Mouse (Mus musculus) granulocyte monocyte progenitor cell, adult 5-6 weeks (primary cell): ENCODE results near the gene Clcnkb. TPM values are rescaled to one million over a fixed set of nuclear protein-coding genes. Genes with fewer than 3 reads are reported as not detected.

Source experiments
- ATAC-seq: replicated peaks from 2 replicates; pipeline ENCODE4 v1.8.0; 2016; ENCODE audit warnings: mild to moderate bottlenecking, moderate TSS enrichment, inconsistent platforms; ENCODE audit not compliant: poor library complexity, severe bottlenecking
- total RNA-seq, 2 experiments: library from RNA; stranded (forward) in 1 of 2; stranded (reverse) in 1 of 2; fragments of 200-712, 200-1000 nt in 1 of 2; fragments of >200 nt in 1 of 2; fragmentation: Nextera tagmentation in 1 of 2; gene quantifications; 2 replicates each; pipeline ENCODE4 v1.2.3; 2014 to 2017

Clcnkb gene
- total RNA-seq, 2 experiments from 2014 or later = not detected

DNA sequence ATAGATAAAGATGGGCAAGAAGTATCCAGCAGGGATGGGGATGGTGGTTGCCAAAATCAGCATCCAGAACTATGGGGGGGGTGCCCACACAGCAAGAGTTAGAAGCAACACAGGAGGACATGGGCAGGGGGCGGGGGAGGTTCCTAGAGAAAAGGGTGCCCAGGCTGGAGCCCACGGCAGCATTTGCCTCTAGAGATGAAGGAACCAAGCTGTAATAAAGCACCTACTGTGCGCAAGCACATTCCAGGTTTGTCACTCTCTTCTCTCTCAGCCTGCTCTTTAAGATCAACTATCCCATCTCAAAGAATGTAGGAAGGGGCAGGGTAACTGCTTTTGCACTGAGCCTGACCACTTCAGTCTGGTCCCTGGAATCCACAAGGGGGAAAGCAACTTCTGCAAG lies 7.2 kb downstream of the Clcnkb start:
- ATAC-seq = no peak

DNA sequence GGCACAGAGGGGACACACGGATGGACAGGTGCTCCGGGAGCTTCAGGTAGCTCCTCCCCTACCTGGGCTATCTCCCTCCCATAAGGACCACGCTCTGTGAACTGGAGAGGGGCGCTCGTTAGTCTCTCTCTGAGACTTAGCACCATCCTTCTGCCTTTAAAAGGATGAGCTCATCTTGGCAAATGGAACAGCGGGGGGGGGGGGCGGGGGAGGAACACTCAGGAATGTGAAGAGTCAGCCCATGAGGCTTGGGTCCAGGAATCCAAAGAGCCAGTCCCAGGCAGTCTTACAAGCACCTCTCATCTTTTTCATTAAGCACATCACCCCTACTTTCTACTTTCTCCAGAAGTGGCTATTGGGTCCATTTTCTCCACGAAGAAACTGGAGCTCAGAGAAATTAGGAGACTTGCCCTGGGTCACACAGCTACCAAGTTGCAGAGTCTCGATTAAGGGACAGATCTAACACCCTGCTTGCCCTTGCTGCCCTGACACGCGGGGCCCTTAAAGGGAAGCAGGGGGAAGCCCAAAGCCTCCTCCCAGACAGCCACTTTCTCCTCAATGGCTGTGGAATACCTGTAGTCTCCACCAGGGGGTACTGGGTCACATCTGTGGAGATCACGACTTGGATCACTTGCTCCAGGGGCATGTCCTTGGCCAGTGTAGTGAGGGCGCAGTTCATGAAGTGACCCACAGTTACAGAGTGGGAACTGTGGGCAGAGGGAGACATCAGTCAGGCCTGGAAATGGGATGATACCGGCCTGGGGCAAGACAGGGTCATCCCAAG lies 9.1 kb downstream of the Clcnkb start:
- peak; percentile 71 for ATAC-seq

DNA sequence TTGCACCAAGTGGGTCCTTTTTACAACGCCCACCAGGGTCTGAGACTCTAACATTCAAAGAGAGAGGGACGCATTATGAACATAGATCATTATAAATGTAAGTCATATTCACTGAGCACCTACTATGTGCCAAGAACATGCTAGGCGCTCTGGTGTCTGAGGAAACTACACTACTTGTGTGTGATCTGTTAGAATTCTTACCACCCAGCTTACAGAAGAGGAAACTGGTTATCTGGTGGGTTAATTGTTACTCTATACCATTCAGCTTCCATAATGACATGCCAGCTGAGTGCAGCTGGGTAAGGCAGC lies 10.5 kb downstream of the Clcnkb start:
- ATAC-seq = no peak

DNA sequence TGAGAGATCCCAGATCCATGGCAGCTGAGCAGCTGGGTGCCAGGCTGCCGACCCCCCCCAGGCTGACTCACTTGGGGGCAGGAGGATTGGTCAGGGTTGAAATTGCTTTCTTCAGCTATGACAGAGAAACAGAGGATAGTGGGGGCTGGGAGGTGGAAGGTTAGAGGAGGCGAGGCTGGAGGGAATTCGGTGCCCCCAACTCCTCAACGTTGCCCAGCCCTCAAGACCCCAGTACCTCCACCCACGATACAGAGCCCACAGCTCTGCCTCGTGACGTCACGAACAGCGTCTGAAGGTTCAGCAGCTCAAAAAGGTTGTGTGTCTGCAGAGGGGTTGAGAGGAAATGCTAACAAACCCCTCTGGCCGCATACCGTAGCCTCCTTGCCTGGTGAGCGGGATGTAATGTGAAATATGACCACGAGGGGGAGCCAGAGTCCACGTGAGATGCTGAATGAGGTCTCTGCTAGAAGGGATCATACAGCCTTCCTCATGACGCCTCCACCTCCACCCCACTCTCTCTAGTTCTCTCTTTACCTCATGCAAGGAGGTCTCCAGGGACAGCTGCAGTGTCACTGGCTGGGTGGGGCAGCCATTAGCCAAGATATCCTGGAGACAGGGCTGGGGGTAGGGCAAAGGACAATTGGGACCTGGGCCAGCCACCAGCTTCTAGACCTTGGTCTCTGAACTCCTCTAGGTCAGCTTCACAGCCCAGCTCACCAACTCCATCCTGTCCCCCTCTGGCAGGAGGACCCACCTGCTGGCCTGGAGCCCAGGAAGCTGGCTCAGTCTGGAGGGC lies 11.1 kb downstream of the Clcnkb start:
- peak; percentile 86 for ATAC-seq

DNA sequence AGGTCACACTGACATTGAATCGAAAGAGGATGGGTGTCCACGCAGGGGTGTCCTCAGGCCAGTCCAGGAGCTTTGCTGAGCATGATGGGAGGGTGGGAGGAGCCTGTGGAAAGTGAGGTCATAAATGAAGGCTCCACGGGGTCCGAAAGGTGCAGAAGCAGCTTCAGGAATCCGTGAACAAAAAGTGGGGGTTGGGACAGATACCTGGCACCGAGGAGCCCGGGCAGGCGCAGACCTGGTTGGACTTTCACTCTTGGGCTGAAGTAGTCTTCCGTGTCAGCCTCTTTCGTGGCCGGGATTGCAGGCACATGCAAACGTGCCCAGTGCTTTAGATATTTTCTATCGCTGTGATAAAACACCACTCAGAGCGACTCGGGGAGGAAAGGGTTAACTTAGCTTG lies 15.6 kb downstream of the Clcnkb start:
- ATAC-seq = no peak

DNA sequence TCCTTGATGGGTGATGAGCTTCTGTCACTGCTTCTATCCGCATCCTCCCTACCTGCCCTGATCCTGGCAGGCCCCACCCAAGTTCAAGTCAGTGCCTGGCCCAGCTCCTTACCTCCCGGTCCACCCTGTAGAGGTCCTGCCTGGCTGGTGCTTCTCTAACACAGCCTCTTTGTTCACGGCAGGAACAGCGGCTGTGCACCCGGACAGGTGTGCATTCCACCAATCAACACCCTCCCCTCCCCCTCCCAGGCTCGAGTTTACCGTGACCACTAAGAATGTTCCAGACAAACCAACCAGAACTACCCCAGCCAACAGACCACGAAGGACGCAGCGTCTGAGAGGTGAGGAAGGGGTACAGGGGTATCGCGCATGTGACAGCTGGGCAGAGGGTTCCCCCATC lies 17.3 kb downstream of the Clcnkb start, which contains the start of gene Clcnka:
Clcnka (minus strand) TSS at position 180 of the 400 bp plus-strand sequence.
- ATAC-seq = no peak

DNA sequence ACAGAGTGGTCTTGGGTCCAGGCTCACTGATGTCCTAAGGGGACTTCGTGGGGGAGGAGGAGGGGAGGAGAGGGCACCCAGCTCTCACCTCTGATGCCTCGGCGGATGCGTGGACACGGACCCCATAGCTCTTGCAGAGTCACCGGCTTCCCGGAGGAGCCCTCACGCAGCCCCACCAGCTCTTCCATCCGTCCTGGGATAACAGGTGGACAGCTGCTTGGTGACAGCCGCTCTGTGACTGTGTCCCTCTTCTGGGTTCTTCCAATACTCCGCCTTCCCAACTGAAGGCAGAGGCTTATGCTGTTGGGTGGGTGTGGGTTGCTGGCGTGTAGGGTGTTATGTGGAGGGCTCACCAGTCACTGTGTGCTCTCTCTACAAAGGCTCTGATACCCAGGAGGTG lies 18.0 kb downstream of the Clcnkb start:
- ATAC-seq = no peak

DNA sequence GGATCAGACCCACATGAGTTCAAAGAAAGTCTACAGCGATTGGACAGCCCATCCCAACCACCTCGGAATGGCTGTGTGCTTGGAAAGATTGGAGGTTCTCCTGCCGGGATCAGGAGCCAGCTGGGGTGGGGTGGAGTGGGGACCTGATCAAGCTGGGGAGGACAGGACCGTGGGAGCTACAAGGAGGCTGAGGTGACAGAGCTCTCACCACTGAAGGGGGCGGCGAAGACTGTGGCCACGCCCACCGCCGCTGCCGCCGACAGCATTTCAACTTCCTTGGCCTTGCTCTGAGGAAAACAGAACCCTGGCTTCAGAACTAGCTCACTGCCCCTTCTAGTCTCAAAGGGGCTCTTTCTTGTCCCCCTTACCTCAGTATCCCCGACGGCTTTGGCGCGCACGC lies 21.1 kb downstream of the Clcnkb start:
- ATAC-seq = peak; percentile 61

DNA sequence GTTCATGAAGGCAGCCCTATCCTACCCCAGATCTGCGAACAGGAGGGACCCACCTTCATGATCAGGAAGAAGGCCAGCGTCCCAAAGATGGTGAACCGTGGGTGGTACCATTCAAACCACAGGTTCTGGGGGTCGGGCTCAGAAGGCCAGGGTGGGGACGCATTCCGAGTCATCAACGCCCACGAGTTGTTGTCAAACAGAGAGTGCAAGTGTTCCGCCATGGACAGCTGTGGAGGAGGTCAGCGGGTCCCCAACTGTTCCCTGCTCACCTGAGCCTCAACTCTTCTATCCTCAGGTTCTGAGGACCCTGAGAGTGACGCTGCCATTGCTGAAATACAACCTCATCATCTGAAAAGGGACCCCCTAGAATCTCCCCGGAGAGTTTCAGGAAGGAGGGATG lies 24.5 kb downstream of the Clcnkb start:
- ATAC-seq = no peak

DNA sequence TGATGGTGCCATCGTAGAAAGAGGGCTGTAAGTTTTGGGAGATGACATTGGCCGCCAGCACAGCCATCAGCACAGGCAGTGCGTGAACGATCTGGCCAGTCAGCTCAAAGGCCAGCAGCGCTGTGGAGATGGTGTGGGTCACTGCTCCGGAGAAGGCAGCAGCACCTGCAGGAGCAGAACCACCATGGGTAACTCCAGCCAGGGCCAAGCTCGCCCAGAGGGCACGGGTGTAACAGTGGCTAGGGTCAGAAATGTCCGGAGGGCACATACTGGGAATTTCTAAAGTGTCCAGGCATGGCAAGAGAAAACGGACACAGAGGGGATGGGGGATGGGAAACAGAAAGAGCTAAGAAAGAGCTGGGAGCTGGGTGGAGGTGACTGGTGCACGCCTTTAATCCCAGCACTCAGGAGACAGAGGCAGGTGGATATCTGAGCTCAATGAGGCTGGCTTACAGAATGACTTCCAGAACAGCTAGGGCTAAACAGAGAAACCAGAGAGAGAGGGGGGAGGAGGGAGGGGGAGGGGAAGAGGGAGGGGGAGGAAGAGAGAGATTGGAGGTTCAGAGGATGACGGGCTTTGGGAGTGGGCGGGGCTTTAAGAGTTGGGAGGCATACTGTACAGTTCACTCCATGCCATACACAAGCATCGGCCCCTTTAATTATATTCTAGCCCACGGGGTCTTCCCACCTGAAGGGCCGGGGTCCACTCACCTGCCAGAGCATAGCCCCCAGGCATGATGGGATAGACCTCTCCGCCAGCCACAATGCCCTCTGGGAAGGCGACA lies 26.3 kb downstream of the Clcnkb start:
- ATAC-seq = no peak

DNA sequence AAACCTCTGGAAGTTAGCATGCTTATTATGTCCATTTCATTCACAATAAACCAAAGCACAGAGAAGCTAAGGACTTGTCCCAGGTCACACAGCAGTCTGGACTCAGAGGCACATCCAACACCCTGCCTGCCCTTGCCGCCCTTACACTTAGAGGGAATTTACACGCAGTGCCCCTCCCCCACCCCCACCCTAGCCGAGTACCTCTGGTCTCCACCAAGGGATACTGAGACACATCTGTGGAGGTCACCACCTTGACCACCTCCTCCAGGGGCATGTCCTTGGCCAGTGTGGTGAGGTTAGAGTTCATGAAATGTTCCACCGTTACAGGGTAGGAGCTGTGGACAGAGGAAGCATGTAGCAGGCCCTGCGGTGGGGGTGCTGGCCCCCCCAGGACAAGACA lies 27.9 kb downstream of the Clcnkb start:
- no peak for ATAC-seq

DNA sequence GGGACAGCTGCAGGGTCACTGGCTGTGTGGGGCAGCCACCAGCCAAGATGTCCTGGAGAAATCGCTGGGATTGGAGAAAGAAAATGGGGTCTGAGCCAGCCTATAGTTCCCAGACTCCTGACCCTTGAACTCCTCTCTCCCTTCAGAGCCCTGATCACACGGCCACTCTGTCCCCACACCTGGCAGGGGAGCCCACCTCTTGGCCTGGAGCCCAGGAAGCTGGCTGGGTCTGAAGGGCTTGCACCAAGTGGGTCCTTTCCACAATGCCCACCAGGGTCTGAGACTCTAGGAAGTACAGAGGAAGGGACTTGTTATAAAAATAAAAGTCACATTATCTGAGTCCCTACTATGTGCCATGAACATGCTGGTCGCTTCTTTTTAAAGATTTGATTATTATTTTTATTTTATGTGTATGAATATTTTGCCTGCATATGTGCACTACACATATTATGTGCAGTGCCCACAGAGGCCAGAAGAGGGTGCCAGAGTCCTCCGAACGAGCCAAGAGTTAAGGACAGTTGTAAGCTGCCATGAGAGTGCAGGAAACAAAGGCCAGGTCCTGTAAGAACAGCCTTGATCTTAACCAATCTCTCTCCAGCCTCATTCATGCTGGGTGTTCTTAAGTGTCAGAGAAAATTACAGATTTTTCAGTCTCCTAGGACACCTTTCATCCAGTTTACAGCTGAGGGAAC lies 28.6 kb downstream of the Clcnkb start:
- ATAC-seq = peak; percentile 73

DNA sequence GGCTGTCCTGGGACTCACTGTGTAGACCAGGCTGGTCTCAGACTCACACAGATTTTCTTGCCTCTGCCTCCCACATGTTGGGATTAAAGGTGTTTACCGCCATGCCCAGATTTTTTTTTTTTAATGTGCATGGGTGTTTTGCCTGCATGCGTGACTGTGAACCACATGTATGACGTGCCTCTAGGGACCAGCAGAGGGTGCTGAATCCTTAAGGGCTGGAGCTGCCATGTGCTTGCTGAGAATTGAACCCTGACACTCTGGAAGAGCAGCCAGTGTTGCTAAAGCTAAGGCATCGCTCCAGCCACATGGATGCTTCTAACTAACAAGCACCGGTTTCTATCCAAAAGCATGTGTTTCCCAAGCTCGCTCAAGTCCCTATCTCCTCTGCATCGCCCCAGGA lies 29.7 kb downstream of the Clcnkb start:
- ATAC-seq = no peak

DNA sequence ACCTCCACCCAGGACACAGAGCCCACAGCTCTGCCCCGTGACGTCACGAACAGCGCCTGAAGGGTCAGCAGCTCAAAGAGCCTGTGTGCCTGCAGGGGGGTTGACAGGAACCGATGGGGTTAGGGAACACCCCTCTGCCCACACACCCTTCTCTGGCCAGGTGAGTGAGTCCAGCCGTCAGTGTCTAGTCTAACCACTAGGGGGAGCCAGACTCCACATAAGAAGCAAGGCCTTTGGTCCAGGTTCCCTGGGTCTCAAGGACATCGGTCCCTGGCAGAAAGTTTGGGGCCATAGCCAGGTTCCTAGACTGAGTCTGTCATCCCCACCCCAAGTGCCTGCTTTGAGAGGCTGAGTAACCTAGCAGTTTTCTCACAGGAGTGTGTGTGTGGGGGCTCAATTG lies 30.5 kb downstream of the Clcnkb start:
- ATAC-seq = peak; percentile 58

DNA sequence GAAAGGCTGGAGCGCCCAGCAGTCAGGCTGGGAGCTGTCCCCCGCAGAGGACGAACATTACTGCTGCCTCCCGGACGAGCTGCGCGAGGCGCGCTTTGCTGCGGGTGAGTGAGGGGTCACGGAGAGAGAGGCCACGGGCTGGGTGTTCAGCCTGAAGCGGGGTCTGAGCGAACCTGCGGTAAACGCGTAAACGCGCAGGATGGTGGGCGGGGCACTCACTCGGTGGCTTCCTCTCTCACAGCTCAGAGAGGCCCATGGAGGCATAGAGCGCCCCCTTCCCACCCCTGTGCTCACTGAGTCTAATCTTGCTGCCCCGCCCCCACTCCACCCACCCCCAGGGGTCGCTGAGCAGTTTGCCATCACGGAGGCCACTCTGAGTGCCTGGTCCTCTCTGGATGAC lies 33.4 kb downstream of the Clcnkb start:
- ATAC-seq = peak; percentile 50

DNA sequence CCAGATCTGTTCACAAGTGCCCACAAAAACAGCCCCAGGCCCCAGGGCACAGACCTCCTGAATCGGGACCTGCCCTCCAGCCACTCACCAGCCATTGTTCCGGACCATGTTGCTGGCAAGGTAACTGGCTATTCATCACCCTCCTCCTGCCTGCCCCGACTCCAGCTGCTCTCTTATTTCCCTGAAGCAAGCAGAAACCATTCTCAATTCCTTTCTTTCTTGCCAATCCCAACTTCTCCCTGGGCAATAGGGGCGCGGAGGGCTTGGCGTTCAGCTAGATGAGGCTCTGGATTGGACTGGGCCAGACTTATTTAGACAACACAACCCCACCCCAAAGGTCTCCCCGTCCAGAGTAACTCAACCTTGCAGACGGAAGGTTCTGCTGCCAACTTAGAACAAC lies 36.1 kb downstream of the Clcnkb start:
- no peak for ATAC-seq

DNA sequence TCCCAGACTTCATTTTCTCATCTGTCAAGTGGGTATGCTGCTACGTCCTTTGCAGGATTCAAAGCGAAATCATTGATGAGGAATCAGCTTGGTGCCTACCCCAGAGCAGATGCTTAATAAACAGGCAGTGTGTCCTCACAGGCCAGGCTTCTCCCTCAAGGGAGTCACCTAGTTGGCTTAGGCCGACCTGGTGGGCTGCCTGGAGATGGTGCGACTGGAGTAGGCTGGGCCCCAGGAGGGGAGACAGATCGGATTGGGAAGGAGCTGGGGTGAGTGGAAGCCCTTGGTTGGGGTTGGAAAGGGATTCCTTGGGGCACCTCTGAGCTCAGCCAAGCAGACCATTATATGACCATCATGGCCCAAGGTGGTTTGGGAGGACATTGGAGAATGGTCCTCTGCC lies 43.4 kb downstream of the Clcnkb start:
- ATAC-seq = no peak

DNA sequence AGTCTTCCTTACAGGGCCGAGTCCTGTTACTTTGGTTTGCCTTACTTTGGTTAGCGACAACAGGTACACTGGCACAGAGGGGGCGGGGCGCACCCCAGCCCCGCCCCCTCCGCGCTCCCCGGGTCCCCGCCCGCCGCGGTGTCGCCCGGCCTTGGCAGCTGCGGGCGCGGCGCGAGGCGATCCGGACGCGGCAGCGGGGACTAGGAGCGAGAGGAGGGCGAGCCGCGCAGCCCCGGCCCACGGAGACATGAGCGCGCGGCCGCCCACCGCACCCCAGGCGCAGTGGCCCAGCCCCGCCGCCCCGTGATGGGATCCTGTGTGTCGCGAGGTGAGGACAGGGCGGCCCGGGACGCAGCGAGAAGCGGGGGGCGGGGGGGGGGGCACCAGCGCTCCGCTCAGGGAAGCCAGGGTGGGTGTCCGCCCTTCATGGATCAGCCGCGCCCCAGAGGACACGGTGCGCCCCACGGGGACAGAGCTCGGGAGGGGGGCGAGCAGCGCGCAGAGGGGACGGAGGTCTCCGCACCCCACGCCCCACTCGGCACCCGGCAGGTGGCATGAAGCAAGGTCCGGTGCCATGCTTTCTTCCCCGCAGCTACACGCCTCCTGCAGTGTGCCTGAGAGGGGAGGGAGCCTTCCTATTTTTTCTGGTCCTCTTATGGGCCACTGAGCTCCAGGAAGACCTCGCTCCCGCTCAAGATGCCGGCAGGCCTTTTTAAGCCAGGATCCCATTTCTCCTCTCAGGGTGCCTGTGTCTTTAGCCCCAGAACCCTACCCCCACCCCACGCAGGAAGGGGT lies 47.6 kb downstream of the Clcnkb start, which contains the start of gene Fam131c:
Fam131c (plus strand) TSS at position 224 of the 795 bp plus-strand sequence.
- ATAC-seq = peak; percentile 21; the same call in 1 of the 2 replicates

DNA sequence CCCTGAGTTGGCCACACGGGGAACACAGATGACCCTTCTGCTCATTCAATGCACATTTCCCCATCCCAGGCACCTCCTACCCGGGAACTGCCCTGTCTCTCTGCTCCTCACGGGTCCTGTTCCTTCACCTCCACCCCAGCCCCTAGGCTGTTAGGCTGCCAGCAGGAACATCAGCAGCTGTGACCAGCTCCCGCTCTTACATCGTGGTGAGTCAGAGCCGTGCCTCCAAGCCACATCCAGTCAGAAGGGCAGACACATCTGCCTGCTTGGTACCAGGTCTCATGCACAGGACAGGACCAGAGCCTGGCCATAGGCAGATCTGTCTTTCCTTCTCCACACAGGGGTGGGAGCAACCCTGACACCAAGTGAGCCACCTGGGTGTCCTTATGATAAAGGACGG lies 49.9 kb downstream of the Clcnkb start:
- no peak for ATAC-seq

DNA sequence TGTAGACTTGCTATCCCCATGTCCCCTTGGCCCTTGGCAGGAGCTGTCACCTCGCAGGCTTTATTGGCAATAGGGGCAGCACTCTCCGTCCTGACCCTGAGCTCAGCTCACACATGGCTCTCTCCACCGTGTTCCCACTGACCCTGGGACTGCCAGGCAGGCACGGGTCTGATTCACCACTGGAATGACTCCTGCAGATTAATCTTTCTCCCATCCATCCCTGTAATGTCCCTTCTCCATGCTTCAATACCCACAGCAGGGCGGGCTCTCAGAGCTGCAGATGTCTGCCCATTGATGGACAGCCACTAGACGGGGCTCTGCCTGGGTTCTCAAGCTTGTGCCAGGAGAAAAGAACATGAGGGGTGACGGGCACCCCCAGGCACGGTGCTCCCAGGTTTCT lies 50.7 kb downstream of the Clcnkb start:
- no peak for ATAC-seq
